Mouse (Mus musculus) CH12.LX (cell line): Measurements from ENCODE around the gene Rpl18.

Experiments used
- CTCF ChIP-seq, 2 experiments: IDR thresholded peaks in 1 of 2; conservative IDR thresholded peaks in 1 of 2; 2 replicates each; pipeline ENCODE4 v1.5.1; 2011 to 2012; ENCODE audit warnings: low read depth in 2 of 2, low read length in 2 of 2, improper control_type of control experiment in 1 of 2, inconsistent platforms in 1 of 2, mild to moderate bottlenecking in 1 of 2, moderate library complexity in 1 of 2
- EP300 ChIP-seq: IDR thresholded peaks from 2 replicates; pipeline ENCODE4 v1.6.1; 2011; ENCODE audit warnings: low read length, improper control_type of control experiment
- MAX ChIP-seq: IDR thresholded peaks from 2 replicates; pipeline ENCODE4 v1.6.1; 2011; ENCODE audit warnings: low read length, improper control_type of control experiment
- MEF2A ChIP-seq: IDR thresholded peaks from 2 replicates; pipeline ENCODE4 v1.6.1; 2014; ENCODE audit warnings: low read depth, mild to moderate bottlenecking, inconsistent platforms, low read length, improper control_type of control experiment, borderline replicate concordance
- NELFE ChIP-seq: IDR thresholded peaks from 2 replicates; pipeline ENCODE4 v1.6.1; 2011; ENCODE audit warnings: low read depth, low read length, improper control_type of control experiment
- POLR2A ChIP-seq: IDR thresholded peaks from 2 replicates; pipeline ENCODE4 v1.6.1; 2011; ENCODE audit warnings: low read depth, mild to moderate bottlenecking, improper control_type of control experiment, low read length
- UBTF ChIP-seq: IDR thresholded peaks from 2 replicates; pipeline ENCODE4 v1.6.1; 2012; ENCODE audit warnings: low read depth, mild to moderate bottlenecking, inconsistent platforms, low read length, improper control_type of control experiment, moderate library complexity
- ZMIZ1 ChIP-seq: IDR thresholded peaks from 2 replicates; pipeline ENCODE4 v1.6.1; 2012; ENCODE audit warnings: low read depth, mild to moderate bottlenecking, inconsistent platforms, low read length, improper control_type of control experiment

GRCm38 (mm10) chr7:45747450-45747849, 32.2 kb downstream of the Rpl18 start:
- TF ChIP-seq MEF2A: no peak
- no peak for TF ChIP-seq CTCF (conservative IDR thresholded peaks at IDR 0.05 in 1 of 2, IDR thresholded peaks at IDR 0.05 in 1 of 2; ENCODE audit: low read depth in 2 of 2, low read length in 2 of 2)
- no peak for TF ChIP-seq EP300
- no peak for TF ChIP-seq NELFE
- no peak for TF ChIP-seq UBTF
- no peak for TF ChIP-seq MAX
- TF ChIP-seq ZMIZ1: no peak
- TF ChIP-seq POLR2A: no peak
